Mouse (Mus musculus) midbrain, embryonic 13.5 days (tissue): Measurements from ENCODE around the gene Npff. TPM values are rescaled to one million over a fixed set of nuclear protein-coding genes. Genes with fewer than 3 reads are reported as not detected.

Experiments used
- ATAC-seq: fragments of 200-750 bp; cut with Nextera tagmentation; 2 replicates; pipeline ENCODE4 v1.8.0; 2017; ENCODE audit warnings: mild to moderate bottlenecking, moderate TSS enrichment, moderate library complexity
- H3K27ac ChIP-seq: fragments of 300-500 bp; sonication (generic); 2 replicates; pipeline ENCODE4 v1.5.1; 2015; ENCODE audit warnings: inconsistent platforms, mild to moderate bottlenecking, moderate library complexity
- H3K27me3 ChIP-seq: fragments of 300-500 bp; sonication (generic); 2 replicates; pipeline ENCODE4 v1.6.1; 2015; ENCODE audit warnings: mild to moderate bottlenecking, inconsistent platforms
- H3K36me3 ChIP-seq: fragments of 300-500 bp; sonication (generic); 2 replicates; pipeline ENCODE4 v1.6.1; 2015; ENCODE audit warnings: mild to moderate bottlenecking, inconsistent platforms
- H3K4me1 ChIP-seq: fragments of 300-500 bp; sonication (generic); replicated peaks from 2 replicates; pipeline ENCODE4 v1.6.1; 2015; ENCODE audit warnings: inconsistent platforms
- H3K4me2 ChIP-seq: fragments of 300-500 bp; sonication (generic); replicated peaks from 2 replicates; pipeline ENCODE4 v1.6.1; 2015; ENCODE audit warnings: moderate library complexity, mild to moderate bottlenecking, inconsistent platforms
- H3K4me3 ChIP-seq: fragments of 300-500 bp; sonication (generic); replicated peaks from 2 replicates; pipeline ENCODE4 v1.5.1; 2015; ENCODE audit warnings: mild to moderate bottlenecking, inconsistent platforms
- H3K9ac ChIP-seq: fragments of 300-500 bp; sonication (generic); replicated peaks from 2 replicates; pipeline ENCODE4 v1.6.1; 2015; ENCODE audit warnings: mild to moderate bottlenecking, inconsistent platforms
- H3K9me3 ChIP-seq: fragments of 300-500 bp; sonication (generic); 2 replicates; pipeline ENCODE4 v1.6.1; 2016; ENCODE audit warnings: mild to moderate bottlenecking, inconsistent platforms
- WGBS: fragments of 180-500 bp; shearing (Covaris S2); methylation state at CpG from one replicate; pipeline ENCODE4 v1.1.7; 2015; 5-methylcytosine and 5-hydroxymethylcytosine counted together
- polyA plus RNA-seq: library from polyadenylated mRNA; unstranded; fragments of >200 nt; fragmentation: Nextera tagmentation; extraction: Ambion mirVana; gene quantifications from 2 replicates; pipeline ENCODE4 v1.2.1, GENCODE M21; 2015

Gene Npff
- polyA plus RNA-seq, 1 experiment from 2014 or later: 5.0 TPM

- no peaks in the 10 kb centered on the region for H3K4me1 ChIP-seq
- no peaks in the 10 kb centered on the region for H3K27me3 ChIP-seq
- H3K36me3 ChIP-seq: peaks cover 57% of the 10 kb centered on the region
- ATAC-seq: no peak
- H3K9me3 ChIP-seq: no peaks in the 10 kb centered on the region
- no peak overlapping the region for H3K27ac ChIP-seq
- H3K4me2 ChIP-seq: no peak overlapping the region
- 95% methylated on average over 4 of the region's 4 CpGs for whole genome bisulfite sequencing
- no peak overlapping the region for H3K9ac ChIP-seq
- H3K4me3 ChIP-seq: no peak overlapping the region
These were observed 20.1 kb upstream of the Npff start for GRCm38 (mm10) chr15:102544801-102545200.

- H3K9ac ChIP-seq: no peak overlapping the region
- no peaks in the 10 kb centered on the region for H3K9me3 ChIP-seq
- H3K4me2 ChIP-seq: no peak overlapping the region
- H3K4me1 ChIP-seq: no peaks in the 10 kb centered on the region
- 90% methylated on average over 7 of the region's 7 CpGs for WGBS
- H3K36me3 ChIP-seq: peaks cover 61% of the 10 kb centered on the region
- no peak overlapping the region for H3K27ac ChIP-seq
- no peak overlapping the region for H3K4me3 ChIP-seq
- ATAC-seq: no peak
- H3K27me3 ChIP-seq: no peaks in the 10 kb centered on the region
These were observed 9.2 kb upstream of the Npff start for GRCm38 (mm10) chr15:102533926-102534325.

- Histone ChIP-seq H3K4me3 (no peak overlapping the region), H3K27ac (no peak overlapping the region), H3K4me2 (no peak overlapping the region), H3K36me3 (peaks cover 69% of the 10 kb centered on the region), H3K9ac (no peak overlapping the region), H3K4me1 (no peaks in the 10 kb centered on the region), H3K27me3 (no peaks in the 10 kb centered on the region), H3K9me3 (no peaks in the 10 kb centered on the region)
- WGBS: 89% methylated on average over 3 of the region's 3 CpGs
- no peak for ATAC-seq
These were observed 7.6 kb upstream of the Npff start for GRCm38 (mm10) chr15:102532106-102532900.

- no peak overlapping the region for H3K4me2 ChIP-seq
- no peak overlapping the region for H3K9ac ChIP-seq
- no peak overlapping the region for H3K4me3 ChIP-seq
- peaks cover 66% of the 10 kb centered on the region for H3K36me3 ChIP-seq
- no peaks in the 10 kb centered on the region for H3K4me1 ChIP-seq
- H3K27me3 ChIP-seq: no peaks in the 10 kb centered on the region
- WGBS: 89% methylated on average over 4 of the region's 4 CpGs
- ATAC-seq: no peak
- H3K9me3 ChIP-seq: no peaks in the 10 kb centered on the region
- no peak overlapping the region for H3K27ac ChIP-seq
These were observed 6.8 kb upstream of the Npff start for GRCm38 (mm10) chr15:102531586-102531985.

- H3K9ac ChIP-seq: no peak overlapping the region
- H3K4me2 ChIP-seq: no peak overlapping the region
- no peak overlapping the region for H3K27ac ChIP-seq
- no peak overlapping the region for H3K4me3 ChIP-seq
- H3K4me1 ChIP-seq: no peaks in the 10 kb centered on the region
- H3K36me3 ChIP-seq: peaks cover 64% of the 10 kb centered on the region
- no peak for ATAC-seq
- no peaks in the 10 kb centered on the region for H3K9me3 ChIP-seq
- WGBS: 89% methylated on average over 4 of the region's 4 CpGs
- H3K27me3 ChIP-seq: no peaks in the 10 kb centered on the region
These were observed 5.8 kb upstream of the Npff start for GRCm38 (mm10) chr15:102530566-102530965.

GRCm38 (mm10) chr15:102528396-102528795 lies 3.7 kb upstream of the Npff start:
- ATAC-seq: no peak
- no peak overlapping the region for H3K27ac ChIP-seq
- no peaks in the 10 kb centered on the region for H3K4me1 ChIP-seq
- peaks cover 67% of the 10 kb centered on the region for H3K36me3 ChIP-seq
- 96% methylated on average over 1 of the region's 1 CpGs for WGBS
- no peak overlapping the region for H3K9ac ChIP-seq
- no peak overlapping the region for H3K4me3 ChIP-seq
- no peaks in the 10 kb centered on the region for H3K27me3 ChIP-seq
- H3K4me2 ChIP-seq: no peak overlapping the region
- H3K9me3 ChIP-seq: no peaks in the 10 kb centered on the region

- Histone ChIP-seq H3K36me3 (peaks cover 64% of the 10 kb centered on the region), H3K9ac (no peak overlapping the region), H3K4me3 (no peak overlapping the region), H3K27ac (no peak overlapping the region), H3K4me2 (no peak overlapping the region), H3K9me3 (no peaks in the 10 kb centered on the region), H3K27me3 (no peaks in the 10 kb centered on the region), H3K4me1 (no peaks in the 10 kb centered on the region)
- ATAC-seq: no peak
- WGBS: 72% methylated on average over 3 of the region's 3 CpGs
These were observed 3.2 kb upstream of the Npff start for GRCm38 (mm10) chr15:102527936-102528335.

- 88% methylated on average over 6 of the region's 6 CpGs for WGBS
- Histone ChIP-seq H3K27me3 (no peaks in the 10 kb centered on the region), H3K9ac (no peak overlapping the region), H3K36me3 (peaks cover 74% of the 10 kb centered on the region), H3K9me3 (no peaks in the 10 kb centered on the region), H3K4me1 (no peaks in the 10 kb centered on the region), H3K4me3 (no peak overlapping the region), H3K4me2 (no peak overlapping the region), H3K27ac (no peak overlapping the region)
- no peak for ATAC-seq
These were observed 1.6 kb upstream of the Npff start for GRCm38 (mm10) chr15:102526111-102527002.

- 81% methylated on average over 4 of the region's 4 CpGs for WGBS
- peaks cover 46% of the 10 kb centered on the region for H3K36me3 ChIP-seq
These were observed 3.3 kb downstream of the Npff start for GRCm38 (mm10) chr15:102521480-102521879.

GRCm38 (mm10) chr15:102520416-102520815 lies 4.3 kb downstream of the Npff start:
- no peak overlapping the region for H3K4me2 ChIP-seq
- no peaks in the 10 kb centered on the region for H3K27me3 ChIP-seq
- 94% methylated on average over 4 of the region's 4 CpGs for WGBS
- H3K36me3 ChIP-seq: peaks cover 40% of the 10 kb centered on the region
- no peaks in the 10 kb centered on the region for H3K9me3 ChIP-seq
- no peak overlapping the region for H3K4me3 ChIP-seq
- H3K4me1 ChIP-seq: peaks cover 28% of the 10 kb centered on the region
- H3K9ac ChIP-seq: no peak overlapping the region
- H3K27ac ChIP-seq: no peak overlapping the region
- ATAC-seq: no peak

More at GRCm38 (mm10) chr15:102521480-102521879, 3.3 kb downstream of the Npff start:
- Histone ChIP-seq H3K9ac (no peak overlapping the region), H3K27ac (no peak overlapping the region), H3K4me2 (no peak overlapping the region), H3K9me3 (no peaks in the 10 kb centered on the region), H3K4me3 (no peak overlapping the region), H3K4me1 (peaks cover 20% of the 10 kb centered on the region), H3K27me3 (no peaks in the 10 kb centered on the region)
- ATAC-seq: no peak

GRCm38 (mm10) chr15:102519211-102520141 lies 5.3 kb downstream of the Npff start:
- ATAC-seq: no peak
- Histone ChIP-seq H3K4me1 (peaks cover 37% of the 10 kb centered on the region), H3K9me3 (no peaks in the 10 kb centered on the region), H3K9ac (peak overlapping the region; percentile 84), H3K27me3 (no peaks in the 10 kb centered on the region), H3K27ac (peak overlapping the region; percentile 99), H3K4me2 (peak overlapping the region; percentile 79), H3K36me3 (peaks cover 37% of the 10 kb centered on the region), H3K4me3 (peak overlapping the region; percentile 69)
- WGBS: 72% methylated on average over 17 of the region's 17 CpGs
